Mouse (Mus musculus) E14TG2a.4 (cell line): ENCODE data around the gene Lmntd1.

ENCODE experiments used
- CTCF ChIP-seq: conservative IDR thresholded peaks from 2 replicates; pipeline ENCODE4 v1.5.1; 2014; ENCODE audit warnings: low read length
- NANOG ChIP-seq: IDR thresholded peaks from 2 replicates; pipeline ENCODE4 v1.6.1; 2014; ENCODE audit warnings: borderline replicate concordance, low read length, mixed read lengths

DNA sequence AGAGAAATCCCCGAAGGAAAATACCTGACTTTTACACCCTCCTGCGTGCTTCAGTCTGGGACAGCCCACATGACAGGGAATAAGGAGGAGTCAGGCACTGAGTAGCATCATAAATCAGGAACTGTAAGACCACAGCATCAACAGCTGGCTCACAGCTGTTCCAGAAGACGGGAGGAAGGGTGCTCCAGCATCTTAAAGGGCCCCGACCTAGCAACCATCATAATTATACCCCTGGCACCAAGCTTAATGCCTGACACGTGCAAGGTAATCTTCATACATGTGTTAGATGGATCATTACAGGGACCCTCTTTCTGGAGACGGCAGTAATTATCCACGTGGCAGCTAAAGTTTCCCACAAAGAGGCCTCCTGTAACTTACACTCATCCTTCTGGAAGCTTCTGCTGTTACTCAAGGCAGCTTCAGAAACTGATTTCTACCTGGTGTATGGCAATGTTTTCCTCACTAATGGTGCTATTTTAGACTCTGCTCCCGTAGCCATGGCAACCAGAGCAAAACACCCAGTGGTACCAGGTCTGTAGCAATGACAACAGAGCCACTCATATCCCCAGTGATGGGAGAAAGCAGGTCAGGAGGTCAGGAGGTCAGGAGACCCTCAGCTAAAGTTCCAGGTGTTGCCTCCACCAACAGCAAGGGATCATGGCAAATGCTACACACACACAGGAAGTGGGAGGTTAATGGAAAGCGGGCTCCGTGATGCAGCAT is 98.1 kb downstream of the Lmntd1 start:
- TF ChIP-seq CTCF (no peak), NANOG (no peak)
